Mouse (Mus musculus): ENCODE data around the gene Map4k3. TPM values are rescaled to one million over a fixed set of nuclear protein-coding genes. Genes with fewer than 3 reads are reported as not detected.
"Not testable (repeated sequence)": the region's sequence is repeated elsewhere in the genome, so short reads cannot be mapped to it uniquely, and the experiment has no call there.

The Map4k3 gene
- total RNA-seq, 2 experiments from 2014 or later = 1.6 to 3.3 TPM

- no peak for ATAC-seq (replicated peaks; ENCODE audit: low FRiP score, low TSS enrichment, poor library complexity, severe bottlenecking)
Measured at GRCm38 (mm10) chr17:80550981-80551380, 177.3 kb downstream of the Map4k3 start.

- no peak for ATAC-seq (replicated peaks; ENCODE audit: low FRiP score, low TSS enrichment, poor library complexity, severe bottlenecking)
Measured at GRCm38 (mm10) chr17:80546846-80547245, 181.4 kb downstream of the Map4k3 start.

DNA sequence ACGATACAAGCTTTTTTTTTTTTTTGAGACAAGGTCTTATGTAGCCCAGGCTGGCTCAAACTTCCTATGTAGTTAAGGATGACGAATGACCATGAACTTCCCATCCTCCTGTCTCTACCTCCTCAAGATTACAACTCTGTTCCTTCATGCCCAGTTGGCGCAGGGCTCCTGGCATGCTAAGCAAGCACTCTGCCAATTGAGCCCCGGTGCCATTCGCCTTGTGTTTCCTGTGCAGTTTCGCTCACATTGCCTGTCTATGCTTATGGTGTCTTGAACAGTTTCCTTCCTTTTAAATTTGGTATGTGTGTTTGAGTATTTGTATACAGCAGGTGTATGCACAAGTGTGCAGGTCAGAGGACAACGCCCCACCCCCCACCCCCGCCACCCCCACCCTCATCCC lies 182.1 kb downstream of the Map4k3 start:
- no peak for ATAC-seq (replicated peaks; ENCODE audit: low FRiP score, low TSS enrichment, poor library complexity, severe bottlenecking)

DNA sequence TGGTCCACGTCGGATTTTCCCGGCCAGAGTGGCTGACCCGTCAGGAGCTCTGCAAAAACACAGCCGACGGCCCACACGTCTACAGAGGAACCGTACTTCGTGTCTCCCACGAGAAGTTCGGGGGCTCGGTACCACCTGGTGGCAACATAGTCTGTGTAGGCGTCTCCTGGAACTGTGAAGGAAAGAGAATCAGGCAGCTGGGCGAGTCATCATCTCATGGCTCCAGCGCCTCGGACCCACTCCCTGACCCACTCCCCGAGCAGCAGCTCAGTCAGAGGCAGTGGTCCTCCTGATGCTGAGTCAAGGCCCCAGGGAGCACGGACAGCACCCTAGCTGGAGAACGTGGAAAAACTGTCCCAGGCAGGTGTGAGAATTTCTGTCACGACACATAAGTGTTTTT lies 184.6 kb downstream of the Map4k3 start:
- ATAC-seq (replicated peaks; ENCODE audit: low FRiP score, low TSS enrichment, poor library complexity, severe bottlenecking) = no peak

GRCm38 (mm10) chr17:80537136-80537535 lies 191.1 kb downstream of the Map4k3 start:
- 0 out of 2 replicates have a peak, but pooled peaks have one; percentile 29 for ATAC-seq (replicated peaks; ENCODE audit: low FRiP score, low TSS enrichment, poor library complexity, severe bottlenecking)

GRCm38 (mm10) chr17:80535633-80536032 lies 192.7 kb downstream of the Map4k3 start:
- no peak for ATAC-seq (replicated peaks; ENCODE audit: low FRiP score, low TSS enrichment, poor library complexity, severe bottlenecking)

- ATAC-seq (replicated peaks; ENCODE audit: low FRiP score, low TSS enrichment, poor library complexity, severe bottlenecking) = not testable (repeated sequence)
Measured at GRCm38 (mm10) chr17:80531351-80531750, 196.9 kb downstream of the Map4k3 start.

Other genes with a start within 250 kb of the Map4k3 start
- gene Sos1, start 248.0 kb downstream of the Map4k3 start, total RNA-seq (2014; fragmentation: Nextera tagmentation) = 25.0 and 31.3 TPM in 2 replicates
- gene Sos1, start 248.0 kb downstream of the Map4k3 start, total RNA-seq (2017) = 16.2 and 17.4 TPM in 2 replicates
- gene Cdkl4, start 150.7 kb downstream of the Map4k3 start, total RNA-seq (2014; fragmentation: Nextera tagmentation) = 1.3 TPM in 1 of 2 replicates, not detected in the other
- 0.72 TPM in 1 of 2 replicates, not detected in the other for gene Cdkl4, start 150.7 kb downstream of the Map4k3 start, total RNA-seq (2017)
- gene Tmem178, start 216.1 kb upstream of the Map4k3 start, total RNA-seq (2014; fragmentation: Nextera tagmentation) = not detected in 2 replicates
- not detected in 2 replicates for gene Tmem178, start 216.1 kb upstream of the Map4k3 start, total RNA-seq (2017)